Mouse (Mus musculus): Measurements from ENCODE around the gene Wnt7b.

Wnt7b gene

GRCm38 (mm10) chr15:85569995-85570734 is 12.1 kb downstream of the Wnt7b start:
- no peak for DNase-seq (ENCODE audit: low read depth, low spot score)

DNA sequence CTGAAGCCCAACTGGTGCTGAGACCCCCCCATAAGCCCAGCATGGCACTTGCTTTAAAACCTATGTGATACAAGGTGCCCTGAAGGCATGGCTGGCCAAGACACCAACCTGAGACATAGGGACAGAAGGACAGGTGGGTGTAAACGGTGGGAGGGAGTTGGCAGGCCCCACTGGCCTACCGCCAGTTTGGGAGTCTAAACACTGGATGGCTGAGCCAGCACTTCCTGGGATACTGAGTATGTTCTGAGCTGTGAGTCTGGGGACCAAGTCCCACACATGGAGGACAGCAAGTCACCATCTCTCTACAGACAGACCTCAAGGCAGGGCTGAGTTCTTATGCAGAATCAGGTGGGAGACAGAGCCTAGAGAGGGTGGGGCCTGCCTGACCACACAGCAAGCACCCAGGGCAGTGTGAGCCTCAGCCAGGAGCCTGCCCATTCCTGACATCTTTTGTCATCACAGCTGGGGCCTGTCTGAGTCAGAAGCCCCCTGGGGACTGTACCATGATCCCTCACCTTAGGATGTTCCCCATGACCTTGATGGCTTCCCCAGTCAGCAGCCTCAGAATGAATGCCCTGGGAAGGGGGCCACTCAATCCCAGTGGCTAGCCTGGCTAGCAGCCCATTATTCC is 13.0 kb downstream of the Wnt7b start:
- DNase-seq (ENCODE audit: low read depth, low spot score): no peak

- no peak for DNase-seq (ENCODE audit: low read depth, low spot score)
Observed at GRCm38 (mm10) chr15:85568402-85568801, 13.9 kb downstream of the Wnt7b start.

DNA sequence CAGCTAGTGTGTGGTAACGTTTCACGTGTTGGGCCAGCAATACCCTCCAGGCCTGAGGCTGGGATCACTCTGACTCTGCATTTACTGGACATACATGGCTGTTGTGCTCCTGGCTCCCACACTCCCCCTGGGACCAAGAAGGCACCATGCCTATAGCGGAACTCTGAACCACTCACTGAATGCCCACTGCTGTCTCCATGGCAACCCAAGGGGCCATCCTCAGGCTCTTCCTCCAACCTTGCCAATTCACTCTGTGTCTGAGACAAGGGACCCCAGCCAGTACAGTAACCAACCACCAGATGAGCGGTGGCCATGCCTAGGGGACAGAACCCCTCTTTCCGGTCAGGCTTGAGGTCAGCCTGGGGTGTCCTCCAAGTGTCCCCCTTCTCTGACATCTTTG is 17.3 kb downstream of the Wnt7b start:
- no peak for DNase-seq (ENCODE audit: low read depth, low spot score)

DNA sequence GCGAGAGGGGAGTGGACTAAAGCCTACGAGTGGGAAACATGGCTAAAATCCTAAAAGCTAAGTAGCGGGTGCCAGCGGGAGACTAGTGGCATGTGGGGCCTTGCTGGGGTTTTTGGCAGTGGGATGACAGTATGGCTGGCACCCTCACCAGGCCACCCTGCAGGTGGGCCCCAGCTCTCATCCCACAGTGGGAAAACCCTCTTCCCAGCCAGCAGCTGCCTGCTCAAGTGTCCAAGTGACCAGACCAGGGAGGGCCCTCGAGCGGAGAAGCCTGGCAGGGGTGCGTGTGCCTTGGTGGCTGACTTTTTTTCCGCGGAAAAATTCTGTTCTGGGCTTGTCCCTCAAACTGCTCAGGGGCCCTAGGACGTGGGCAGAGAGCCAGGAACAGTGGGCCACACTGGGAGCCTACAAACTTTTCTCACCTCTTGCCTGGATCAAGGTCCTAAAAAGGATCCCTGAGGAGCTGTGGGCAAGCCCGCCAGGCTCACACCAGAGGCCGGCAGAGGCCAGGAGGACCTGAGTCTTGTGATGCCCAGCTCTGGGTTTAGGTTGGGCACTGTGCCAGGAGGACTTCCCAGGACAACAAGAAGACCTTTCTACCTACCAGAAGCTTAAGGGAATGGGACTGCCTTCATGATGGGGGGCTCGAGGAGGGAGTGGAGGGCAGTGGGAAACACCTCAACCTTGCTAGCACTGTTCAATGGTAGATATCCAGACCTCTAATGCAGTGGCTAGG is 18.1 kb downstream of the Wnt7b start:
- no peak for DNase-seq (ENCODE audit: low read depth, low spot score)

DNA sequence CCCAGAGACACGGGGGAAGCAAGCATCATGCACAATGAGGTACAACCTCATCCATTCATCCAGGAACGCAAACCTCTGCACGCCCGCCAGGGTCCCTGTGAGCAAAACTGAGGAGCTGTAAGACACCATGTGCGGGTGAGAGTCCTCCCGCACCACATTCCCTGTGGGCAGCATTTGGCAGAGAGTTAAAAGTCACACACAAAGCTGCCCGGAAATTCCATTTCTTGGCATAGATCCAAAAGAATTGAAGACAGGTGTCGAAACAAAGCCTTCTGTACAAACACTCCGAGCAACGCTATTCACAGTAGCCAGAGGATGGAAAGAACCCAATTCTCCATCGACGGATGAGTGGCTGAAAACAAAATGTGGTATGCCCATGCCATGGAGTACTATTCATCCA is 20.3 kb downstream of the Wnt7b start:
- DNase-seq (ENCODE audit: low read depth, low spot score): no peak

DNA sequence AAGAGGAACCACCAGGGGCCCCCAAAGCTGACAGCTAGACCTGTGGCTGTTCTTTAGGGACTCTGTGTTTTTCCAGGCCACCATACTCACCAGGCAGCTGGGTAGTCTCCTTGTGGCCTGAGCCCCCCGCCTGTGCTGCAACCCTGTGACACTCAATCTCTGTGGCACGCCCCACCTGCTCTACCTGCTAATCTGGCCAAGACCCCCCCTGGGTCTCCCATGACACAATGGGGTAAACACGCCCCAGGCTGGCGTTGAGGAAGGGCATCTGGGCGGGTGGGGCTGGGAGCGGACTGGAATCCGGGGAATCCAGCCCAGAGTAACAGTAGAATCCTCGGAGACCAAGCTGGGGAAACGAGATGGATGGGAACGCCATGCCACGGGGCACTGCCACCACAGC is 21.4 kb downstream of the Wnt7b start:
- DNase-seq (ENCODE audit: low read depth, low spot score): no peak

DNA sequence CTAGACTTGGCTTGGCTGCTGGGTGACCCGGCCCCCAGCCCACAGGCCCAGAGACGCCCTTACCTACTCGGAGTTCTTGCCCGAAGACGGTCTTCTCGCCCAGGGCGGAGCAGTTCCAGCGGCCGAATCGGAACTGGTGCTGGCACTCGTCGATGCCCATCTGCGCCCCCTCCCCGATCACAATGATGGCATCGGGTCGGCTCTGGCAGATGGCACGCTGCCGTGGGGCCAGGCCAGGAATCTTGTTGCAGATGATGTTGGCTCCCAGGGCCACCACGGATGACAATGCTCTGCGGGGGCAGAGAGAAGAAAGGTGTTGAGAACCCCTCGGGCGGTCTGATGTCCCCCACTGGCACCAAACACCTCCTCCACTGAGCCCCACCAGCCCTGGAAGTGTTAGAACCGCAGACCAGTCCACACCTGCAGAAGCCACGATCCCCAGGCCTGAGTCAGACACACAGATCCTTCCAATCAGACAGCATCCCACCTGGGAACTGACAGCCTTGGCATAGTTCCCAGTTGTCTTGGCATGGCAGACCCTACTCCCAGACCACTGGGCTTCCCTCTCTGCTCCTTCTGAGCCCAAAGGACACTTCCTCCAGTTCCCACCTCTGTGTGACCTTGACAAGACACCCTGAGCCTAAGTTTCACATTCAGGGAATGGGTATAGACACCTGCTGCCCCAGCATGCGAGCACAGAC is 23.3 kb downstream of the Wnt7b start:
- DNase-seq (ENCODE audit: low read depth, low spot score): no peak

DNA sequence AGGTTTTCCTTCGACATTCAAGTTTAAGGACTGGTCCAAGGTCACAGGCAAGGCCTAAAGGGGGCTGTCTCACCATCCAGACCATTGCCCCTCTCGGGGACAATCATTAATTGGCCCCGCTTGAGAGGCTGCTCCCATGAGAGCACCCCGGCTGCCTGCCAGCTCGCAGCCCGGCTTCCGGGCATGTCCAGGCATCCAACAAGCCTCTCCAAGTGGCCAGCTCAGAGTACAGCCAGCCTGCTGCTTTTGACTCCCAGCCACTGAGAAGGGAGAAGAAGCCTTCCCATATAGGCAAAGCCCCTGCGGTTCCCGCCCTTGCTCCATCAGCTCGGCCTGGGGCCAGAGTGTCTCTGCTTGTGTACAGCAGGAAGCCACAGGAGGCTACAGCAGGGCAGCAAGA is 26.5 kb downstream of the Wnt7b start:
- DNase-seq (ENCODE audit: low read depth, low spot score): no peak

GRCm38 (mm10) chr15:85553421-85553820 is 28.9 kb downstream of the Wnt7b start:
- no peak for DNase-seq (ENCODE audit: low read depth, low spot score)

- DNase-seq (ENCODE audit: low read depth, low spot score): no peak
Observed at GRCm38 (mm10) chr15:85546500-85546899, 35.8 kb downstream of the Wnt7b start.

- DNase-seq (ENCODE audit: low read depth, low spot score): no peak
Observed at GRCm38 (mm10) chr15:85545369-85545768, 36.9 kb downstream of the Wnt7b start.

DNA sequence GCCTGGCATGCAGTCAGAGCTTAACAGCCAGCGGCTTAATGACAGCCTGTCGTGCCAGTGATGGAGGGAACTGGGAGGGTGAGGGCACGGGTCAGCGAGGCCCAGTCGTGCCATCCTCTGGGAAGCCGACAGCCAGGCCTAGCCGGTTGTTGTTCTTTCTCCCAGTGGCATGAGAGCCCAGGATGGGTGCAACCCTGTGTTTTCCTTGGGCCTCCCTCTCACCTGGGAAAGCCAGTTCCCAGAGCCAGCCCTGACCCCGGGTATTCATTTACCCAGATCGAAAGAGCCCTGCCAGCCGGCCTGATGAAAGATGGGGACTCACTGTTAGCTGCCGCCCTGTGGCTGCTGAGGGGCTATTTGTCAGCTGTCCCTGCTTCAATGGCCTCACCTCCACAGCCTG is 44.1 kb downstream of the Wnt7b start:
- no peak for DNase-seq (ENCODE audit: low read depth, low spot score)

DNA sequence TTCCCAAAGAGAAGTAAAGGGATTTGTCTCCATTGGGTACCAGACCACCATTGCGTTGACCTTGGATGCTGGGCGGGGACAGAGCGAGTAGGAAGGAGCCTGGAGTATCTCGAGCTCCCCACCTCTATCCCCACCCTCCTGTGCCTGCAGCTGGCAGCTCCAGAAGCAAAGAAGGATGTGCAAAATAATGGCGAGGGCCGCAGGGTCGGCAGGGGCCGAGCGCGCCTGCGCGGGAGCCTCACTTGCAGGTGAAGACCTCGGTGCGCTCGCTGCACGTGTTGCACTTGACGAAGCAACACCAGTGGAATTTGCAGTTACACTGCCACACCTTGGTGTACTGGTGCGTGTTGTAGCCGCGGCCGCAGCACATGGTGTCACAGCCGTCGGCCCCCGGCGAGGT is 45.1 kb downstream of the Wnt7b start:
- DNase-seq (ENCODE audit: low read depth, low spot score): no peak

DNA sequence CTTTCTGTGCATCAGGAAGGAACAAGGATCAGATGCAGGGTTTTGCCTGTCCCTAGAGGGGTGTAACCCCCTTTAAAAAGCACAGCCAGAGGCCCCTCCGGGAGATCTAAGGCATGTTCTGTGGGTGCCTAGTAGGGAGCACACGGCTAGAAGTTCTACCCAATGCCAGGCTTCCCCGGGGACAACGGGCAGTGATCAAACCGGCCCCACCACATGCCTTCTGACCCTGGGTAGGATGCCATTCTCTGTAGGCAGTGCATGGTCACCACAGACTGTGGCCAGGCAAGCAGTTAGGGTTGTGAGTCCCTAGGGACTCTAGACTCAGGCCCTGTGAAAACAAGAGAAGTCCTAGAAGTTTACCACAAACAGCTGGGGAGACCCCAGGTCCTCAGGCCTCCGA is 47.6 kb downstream of the Wnt7b start:
- no peak for DNase-seq (ENCODE audit: low read depth, low spot score)

DNA sequence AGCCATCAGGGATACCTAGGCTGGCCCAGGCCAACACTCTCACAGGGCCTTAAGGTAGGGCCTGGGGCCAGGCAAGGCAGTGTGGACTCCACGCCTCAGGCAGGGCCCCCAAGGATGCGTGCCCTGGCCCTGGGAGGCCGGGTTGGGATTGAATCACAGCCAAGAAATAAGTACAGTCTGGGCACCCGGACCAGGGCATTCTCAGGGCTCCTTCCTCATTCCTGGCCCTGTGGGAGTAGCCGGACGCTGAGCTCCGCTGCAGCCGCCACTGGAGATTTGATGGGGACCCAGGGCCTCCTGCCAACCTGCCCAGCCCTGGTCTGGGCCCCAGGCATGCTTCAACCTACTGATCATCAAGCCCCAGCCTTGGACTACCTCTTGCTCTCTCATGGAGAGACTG is 48.1 kb downstream of the Wnt7b start:
- no peak for DNase-seq (ENCODE audit: low read depth, low spot score)

GRCm38 (mm10) chr15:85532063-85532462 is 50.2 kb downstream of the Wnt7b start:
- no peak for DNase-seq (ENCODE audit: low read depth, low spot score)

GRCm38 (mm10) chr15:85529911-85530310 is 52.4 kb downstream of the Wnt7b start:
- no peak for DNase-seq (ENCODE audit: low read depth, low spot score)

GRCm38 (mm10) chr15:85524404-85524950 is 57.8 kb downstream of the Wnt7b start:
- no peak for DNase-seq (ENCODE audit: low read depth, low spot score)

GRCm38 (mm10) chr15:85523173-85523991 is 58.9 kb downstream of the Wnt7b start:
- peak; percentile 35 for DNase-seq (ENCODE audit: low read depth, low spot score)

GRCm38 (mm10) chr15:85519438-85519837 is 62.8 kb downstream of the Wnt7b start:
- DNase-seq (ENCODE audit: low read depth, low spot score): peak; percentile 36

Measured in forelimb bud, embryonic 11.5 days (tissue).